In the genomic region with DNA sequence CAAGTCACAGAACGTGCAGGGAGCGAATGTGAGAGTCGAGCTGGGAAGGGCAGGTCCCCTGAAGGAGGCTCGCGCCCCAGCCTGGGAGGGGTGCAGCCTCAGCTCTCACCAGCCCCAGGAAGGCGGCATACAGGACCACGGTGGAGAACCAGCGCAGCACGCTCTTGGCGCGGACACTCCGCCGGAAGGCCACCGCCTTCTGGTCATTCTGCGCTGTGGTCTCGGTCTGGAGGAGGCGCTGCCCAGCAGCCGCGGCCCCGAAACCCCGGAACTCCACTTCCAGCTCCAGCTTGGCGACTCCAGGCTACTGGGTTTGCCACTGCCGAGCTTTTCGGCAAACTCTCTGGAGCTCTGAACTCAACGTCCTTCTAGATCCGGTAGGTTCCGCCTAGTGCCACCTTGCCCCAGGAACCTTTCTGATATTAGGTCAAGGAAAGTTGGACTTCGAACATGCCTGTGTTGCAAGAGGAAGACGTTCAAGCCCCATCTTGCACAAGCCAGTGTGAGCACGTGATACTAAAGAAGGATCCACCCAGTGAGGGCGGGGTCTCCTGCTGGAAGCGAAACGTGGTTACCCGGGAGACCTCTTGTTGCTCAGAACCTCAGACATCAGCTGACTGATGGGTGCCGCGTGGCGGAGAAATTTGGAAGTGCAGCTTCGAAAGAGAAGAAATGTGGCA, we compare ENCODE assay signal across 7 mouse cellular contexts. TPM values are rescaled to one million over a fixed set of nuclear protein-coding genes. Genes with fewer than 3 reads are reported as not detected.
DNase-seq lines count a peak whose midpoint lies in the region; ATAC-seq lines count a peak whose summit lies in the region.

A gene (minus strand): TSS at position 393 of the 680 bp plus-strand sequence.

- H3K27me3 ChIP-seq in embryonic facial prominence, embryonic 12.5 days, result 0 out of 2 replicates have a peak, but pooled peaks cover 3% of the 10 kb centered on the region
- H3K27me3 ChIP-seq in limb, embryonic 11.5 days (ENCODE audit: control insufficient read depth, insufficient read depth, low read length), result no peaks in the 10 kb centered on the region
- H3K27me3 ChIP-seq in midbrain, embryonic 14.5 days (ENCODE audit: control insufficient read depth, insufficient read depth, low read length), result no peaks in the 10 kb centered on the region; the same call in 1 of the 2 replicates

- H3K36me3 ChIP-seq in embryonic facial prominence, embryonic 12.5 days, result no peaks in the 10 kb centered on the region
- H3K36me3 ChIP-seq in limb, embryonic 11.5 days (ENCODE audit: control insufficient read depth, insufficient read depth, low read length), result no peaks in the 10 kb centered on the region
- H3K36me3 ChIP-seq in midbrain, embryonic 14.5 days (ENCODE audit: control insufficient read depth, insufficient read depth, low read length), result no peaks in the 10 kb centered on the region

- H3K4me1 ChIP-seq in embryonic facial prominence, embryonic 12.5 days, result peaks cover 7% of the 10 kb centered on the region; the same call in 1 of the 2 replicates
- no peaks in the 10 kb centered on the region for H3K4me1 ChIP-seq in limb, embryonic 11.5 days (ENCODE audit: control insufficient read depth, insufficient read depth, low read length)
- 0 out of 2 replicates have a peak, but pooled peaks cover 4% of the 10 kb centered on the region for H3K4me1 ChIP-seq in midbrain, embryonic 14.5 days (ENCODE audit: control insufficient read depth, insufficient read depth, low read length)

- H3K9ac ChIP-seq in embryonic facial prominence, embryonic 12.5 days, result peak within 1 kb of the TSS; percentile 57
- H3K9ac ChIP-seq in limb, embryonic 11.5 days (ENCODE audit: low read length), result peak within 1 kb of the TSS; percentile 34; the same call in 1 of the 2 replicates
- peak within 1 kb of the TSS; percentile 36; the same call in 1 of the 2 replicates for H3K9ac ChIP-seq in midbrain, embryonic 14.5 days (replicated peaks; ENCODE audit: low read length)

- peak within 1 kb of the TSS; percentile 51 for H3K4me3 ChIP-seq in embryonic facial prominence, embryonic 12.5 days
- peak within 1 kb of the TSS; percentile 51 for H3K4me3 ChIP-seq in limb, embryonic 11.5 days (ENCODE audit: low read depth, low read length)
- H3K4me3 ChIP-seq in midbrain, embryonic 14.5 days (replicated peaks; ENCODE audit: low read depth, low read length), result peak within 1 kb of the TSS; percentile 49

- H3K4me2 ChIP-seq in embryonic facial prominence, embryonic 12.5 days (replicated peaks), result peak within 1 kb of the TSS; percentile 94
- H3K4me2 ChIP-seq in limb, embryonic 11.5 days (ENCODE audit: low read depth, severe bottlenecking), result peak within 1 kb of the TSS; percentile 73
- peak within 1 kb of the TSS; percentile 92 for H3K4me2 ChIP-seq in midbrain, embryonic 14.5 days (ENCODE audit: low read length)

- ATAC-seq in embryonic facial prominence, embryonic 12.5 days (ENCODE audit: insufficient number of reproducible peaks, insufficient read depth, low FRiP score, low TSS enrichment), result peak; percentile 92
- peak; percentile 97 for ATAC-seq in limb, embryonic 11.5 days (ENCODE audit: insufficient number of reproducible peaks, low FRiP score, low TSS enrichment, low read depth)
- ATAC-seq in midbrain, embryonic 14.5 days (ENCODE audit: low FRiP score, low TSS enrichment), result peak; percentile 96

- peak; percentile 89 for DNase-seq in adrenal gland, postnatal 25 days
- peak; percentile 100 for DNase-seq in heart, adult 11 months
- peak; percentile 97 for DNase-seq in kidney, adult 18-20 months
- peak; percentile 93 for DNase-seq in limb, embryonic 11.5 days (ENCODE audit: low spot score)
- peak; percentile 95 for DNase-seq in midbrain, embryonic 14.5 days
- DNase-seq in spleen, adult 18-20 months, result peak; percentile 79 to 87

- 0 out of 2 replicates have a peak within 1 kb of the TSS, but pooled peaks have one; percentile 50 for H3K27ac ChIP-seq in embryonic facial prominence, embryonic 12.5 days
- H3K27ac ChIP-seq in limb, embryonic 11.5 days (replicated peaks; ENCODE audit: low read depth, low read length), result no peak within 1 kb of the TSS
- H3K27ac ChIP-seq in midbrain, embryonic 14.5 days (replicated peaks; ENCODE audit: low read depth, low read length), result no peak within 1 kb of the TSS

- under 1% methylated on average over 38 of the region's 38 CpGs for WGBS in embryonic facial prominence, embryonic 12.5 days
- under 1% methylated on average over 36 of the region's 38 CpGs for WGBS in limb, embryonic 11.5 days
- WGBS in midbrain, embryonic 14.5 days, result under 1% methylated on average over 38 of the region's 38 CpGs

- H3K9me3 ChIP-seq in embryonic facial prominence, embryonic 12.5 days, result no peaks in the 10 kb centered on the region
- no peaks in the 10 kb centered on the region for H3K9me3 ChIP-seq in limb, embryonic 11.5 days (ENCODE audit: control insufficient read depth, low read length)
- no peaks in the 10 kb centered on the region for H3K9me3 ChIP-seq in midbrain, embryonic 14.5 days (ENCODE audit: control insufficient read depth, low read length)

RNA-seq across cellular contexts. Expression of the gene that starts here (rescaled TPM):
- 7.6 and 8.1 TPM in 2 replicates for total RNA-seq in adrenal gland, postnatal 25 days (2021)
- 0.28 and 0.52 TPM in 2 replicates for polyA plus RNA-seq in embryonic facial prominence, embryonic 12.5 days (2016; fragmentation: Nextera tagmentation; extraction: Ambion mirVana)
- 0.21 and 0.30 TPM in 2 replicates for polyA plus RNA-seq in limb, embryonic 11.5 days (2014; fragmentation: Nextera tagmentation; extraction: Ambion mirVana)
- polyA plus RNA-seq in midbrain, embryonic 14.5 days (2014; fragmentation: Nextera tagmentation; extraction: Ambion mirVana), result not detected in 2 replicates

Comparison
In these comparisons a context has a peak if more than half of its experiments do, and no peak if none do; other contexts are left out.
1. Peak in ATAC-seq, H3K4me3 ChIP-seq, H3K27ac ChIP-seq, H3K9ac ChIP-seq and H3K4me2 ChIP-seq in embryonic facial prominence, embryonic 12.5 days; RNA of the gene not detected or under 1 TPM.
2. Peak in DNase-seq, ATAC-seq, H3K4me3 ChIP-seq, H3K9ac ChIP-seq and H3K4me2 ChIP-seq in limb, embryonic 11.5 days; RNA of the gene not detected or under 1 TPM.
3. Peak in DNase-seq, ATAC-seq, H3K4me3 ChIP-seq, H3K9ac ChIP-seq and H3K4me2 ChIP-seq in midbrain, embryonic 14.5 days; RNA of the gene not detected or under 1 TPM.